Mouse (Mus musculus): ENCODE data around the gene Skp2. TPM values are rescaled to one million over a fixed set of nuclear protein-coding genes. Genes with fewer than 3 reads are reported as not detected.
A peak's percentile ranks its signal among the peaks of the same experiment; 100 is the strongest.
"Not testable (repeated sequence)": the region's sequence is repeated elsewhere in the genome, so short reads cannot be mapped to it uniquely, and the experiment has no call there.

Gene Skp2
- total RNA-seq (2021), result 1 to 10 TPM; 5.2 to 5.3 TPM

- no peak for DNase-seq
Measured at GRCm38 (mm10) chr15:9155325-9155724, at the start of gene Skp2. TSS of gene Skp2 (minus strand) at chr15:9155425.

GRCm38 (mm10) chr15:9198421-9198820 is 43.2 kb upstream of the Skp2 start:
- no peak for DNase-seq

- DNase-seq, result not testable (repeated sequence)
Measured at GRCm38 (mm10) chr15:9192685-9193084, 37.5 kb upstream of the Skp2 start.

- no peak for DNase-seq
Measured at GRCm38 (mm10) chr15:9189796-9190195, 34.6 kb upstream of the Skp2 start.

GRCm38 (mm10) chr15:9183995-9184394 is 28.8 kb upstream of the Skp2 start:
- no peak for DNase-seq

- no peak for DNase-seq
Measured at GRCm38 (mm10) chr15:9177038-9177437, 21.8 kb upstream of the Skp2 start.

GRCm38 (mm10) chr15:9164125-9164524 is 8.9 kb upstream of the Skp2 start:
- no peak for DNase-seq

- DNase-seq, result no peak
Measured at GRCm38 (mm10) chr15:9162557-9163070, 7.4 kb upstream of the Skp2 start.

GRCm38 (mm10) chr15:9140684-9141171 is 14.5 kb downstream of the Skp2 start:
- no peak for DNase-seq

- DNase-seq, result peak; percentile 97 to 98
Measured at GRCm38 (mm10) chr15:9140252-9140680, 15.0 kb downstream of the Skp2 start, which contains the start of gene Lmbrd2. TSS of gene Lmbrd2 (plus strand) at chr15:9140550.

- DNase-seq, result no peak
Measured at GRCm38 (mm10) chr15:9139447-9139846, 15.8 kb downstream of the Skp2 start.

GRCm38 (mm10) chr15:9134891-9135507 is 20.2 kb downstream of the Skp2 start:
- DNase-seq, result no peak

GRCm38 (mm10) chr15:9132693-9133443 is 22.4 kb downstream of the Skp2 start:
- DNase-seq, result peak; percentile 50 to 61

GRCm38 (mm10) chr15:9131499-9131888 is 23.7 kb downstream of the Skp2 start:
- DNase-seq, result no peak

- DNase-seq, result no peak
Measured at GRCm38 (mm10) chr15:9130772-9131498, 24.3 kb downstream of the Skp2 start.

GRCm38 (mm10) chr15:9127051-9127791 is 28.0 kb downstream of the Skp2 start:
- no peak for DNase-seq

GRCm38 (mm10) chr15:9124856-9125255 is 30.4 kb downstream of the Skp2 start:
- DNase-seq, result no peak

GRCm38 (mm10) chr15:9122989-9123388 is 32.2 kb downstream of the Skp2 start:
- DNase-seq, result no peak

- DNase-seq, result peak in 1 of 2 experiments; percentile 24
Measured at GRCm38 (mm10) chr15:9120081-9120480, 35.1 kb downstream of the Skp2 start.

- no peak for DNase-seq
Measured at GRCm38 (mm10) chr15:9118852-9119251, 36.4 kb downstream of the Skp2 start.

GRCm38 (mm10) chr15:9114599-9114998 is 40.6 kb downstream of the Skp2 start:
- DNase-seq, result no peak

GRCm38 (mm10) chr15:9114131-9114530 is 41.1 kb downstream of the Skp2 start:
- DNase-seq, result no peak
